Mouse (Mus musculus) intestine, embryonic 14.5 days (tissue): ENCODE data around the gene Fstl4. TPM values are rescaled to one million over a fixed set of nuclear protein-coding genes. Genes with fewer than 3 reads are reported as not detected.

Source experiments
- ATAC-seq: fragments of 200-750 bp; cut with Nextera tagmentation; replicated peaks from 2 replicates; pipeline ENCODE4 v1.8.0; 2017; ENCODE audit warnings: low read depth, moderate number of reproducible peaks, moderate TSS enrichment, moderate library complexity; ENCODE audit not compliant: low FRiP score, low TSS enrichment
- DNase-seq: peaks from one replicate; pipeline ENCODE4 v3.0.0-alpha.2; 2018; ENCODE audit warnings: low spot score
- H3K27ac ChIP-seq: fragments of 300-500 bp; sonication (generic); 2 replicates; pipeline ENCODE4 v1.5.1; 2014; ENCODE audit warnings: low read depth, mild to moderate bottlenecking, control low read depth
- H3K27me3 ChIP-seq: fragments of 300-500 bp; sonication (generic); replicated peaks from 2 replicates; pipeline ENCODE4 v1.6.1; 2014; ENCODE audit warnings: low read length, control low read depth; ENCODE audit not compliant: control insufficient read depth, insufficient read depth
- H3K36me3 ChIP-seq: fragments of 300-500 bp; sonication (generic); 2 replicates; pipeline ENCODE4 v1.6.1; 2014; ENCODE audit warnings: low read length, control low read depth; ENCODE audit not compliant: control insufficient read depth, insufficient read depth
- H3K4me1 ChIP-seq: fragments of 300-500 bp; sonication (generic); replicated peaks from 2 replicates; pipeline ENCODE4 v1.6.1; 2014; ENCODE audit warnings: low read length, control low read depth, mixed read lengths; ENCODE audit not compliant: control insufficient read depth, insufficient read depth
- H3K4me2 ChIP-seq: fragments of 300-500 bp; sonication (generic); 2 replicates; pipeline ENCODE4 v1.6.1; 2014; ENCODE audit warnings: low read length
- H3K4me3 ChIP-seq: fragments of 300-500 bp; sonication (generic); 2 replicates; pipeline ENCODE4 v1.5.1; 2014; ENCODE audit warnings: low read depth, low read length, control low read depth, mixed read lengths
- H3K9ac ChIP-seq: fragments of 300-500 bp; sonication (generic); 2 replicates; pipeline ENCODE4 v1.6.1; 2014; ENCODE audit warnings: mild to moderate bottlenecking, low read length
- H3K9me3 ChIP-seq: fragments of 300-500 bp; sonication (generic); 2 replicates; pipeline ENCODE4 v1.6.1; 2016; ENCODE audit warnings: low read length, control low read depth; ENCODE audit not compliant: control insufficient read depth
- WGBS: fragments of 180-500 bp; shearing (Covaris S2); extraction: QIAGEN DNeasy Blood & Tissue Kit; methylation state at CpG from one replicate; pipeline ENCODE4 v1.1.7; 2014; 5-methylcytosine and 5-hydroxymethylcytosine counted together
- polyA plus RNA-seq: library from polyadenylated mRNA; unstranded; fragments of >200 nt; fragmentation: Nextera tagmentation; extraction: Ambion mirVana; gene quantifications from 2 replicates; pipeline ENCODE4 v1.2.1, GENCODE M21; 2014

The Fstl4 gene
- polyA plus RNA-seq, 1 experiment from 2014 or later: 7.7 TPM

GRCm38 (mm10) chr11:53028421-53029168, 264.2 kb downstream of the Fstl4 start:
- no peak overlapping the region for H3K27ac ChIP-seq
- no peaks in the 10 kb centered on the region for H3K4me1 ChIP-seq
- H3K9me3 ChIP-seq: no peaks in the 10 kb centered on the region
- H3K9ac ChIP-seq: no peak overlapping the region
- H3K36me3 ChIP-seq: no peaks in the 10 kb centered on the region
- no peaks in the 10 kb centered on the region for H3K27me3 ChIP-seq
- DNase-seq (no peak), ATAC-seq (no peak)
- no peak overlapping the region for H3K4me3 ChIP-seq
- WGBS: 87% methylated on average over 7 of the region's 7 CpGs
- no peak overlapping the region for H3K4me2 ChIP-seq

GRCm38 (mm10) chr11:53031777-53032176, 267.3 kb downstream of the Fstl4 start:
- Histone ChIP-seq H3K4me3 (no peak overlapping the region), H3K9ac (no peak overlapping the region), H3K27ac (no peak overlapping the region)

GRCm38 (mm10) chr11:53032336-53032735, 267.9 kb downstream of the Fstl4 start:
- Histone ChIP-seq H3K4me3 (no peak overlapping the region), H3K4me2 (no peak overlapping the region), H3K9me3 (no peaks in the 10 kb centered on the region), H3K4me1 (no peaks in the 10 kb centered on the region), H3K27me3 (no peaks in the 10 kb centered on the region), H3K27ac (no peak overlapping the region), H3K9ac (no peak overlapping the region), H3K36me3 (no peaks in the 10 kb centered on the region)
- 36% methylated on average over 4 of the region's 4 CpGs for WGBS
- ATAC-seq: 0 out of 2 replicates have a peak, but pooled peaks have one; percentile 27
- peak; percentile 94 for DNase-seq

More at GRCm38 (mm10) chr11:53031777-53032176, 267.3 kb downstream of the Fstl4 start:
- Histone ChIP-seq H3K9me3 (no peaks in the 10 kb centered on the region), H3K27me3 (no peaks in the 10 kb centered on the region), H3K36me3 (no peaks in the 10 kb centered on the region), H3K4me1 (no peaks in the 10 kb centered on the region), H3K4me2 (no peak overlapping the region)
- ATAC-seq (no peak), DNase-seq (no peak)
- 95% methylated on average over 4 of the region's 4 CpGs for WGBS

- H3K4me2 ChIP-seq: no peak overlapping the region
- no peaks in the 10 kb centered on the region for H3K4me1 ChIP-seq
- no peaks in the 10 kb centered on the region for H3K9me3 ChIP-seq
- H3K9ac ChIP-seq: no peak overlapping the region
- no peak overlapping the region for H3K4me3 ChIP-seq
- no peak for DNase-seq
- H3K27me3 ChIP-seq: no peaks in the 10 kb centered on the region
- WGBS: 80% methylated on average over 7 of the region's 7 CpGs
- ATAC-seq: no peak
- H3K36me3 ChIP-seq: no peaks in the 10 kb centered on the region
- no peak overlapping the region for H3K27ac ChIP-seq
These were observed 271.0 kb downstream of the Fstl4 start for GRCm38 (mm10) chr11:53035414-53035813.

- WGBS: 23% methylated on average over 6 of the region's 6 CpGs
- H3K4me3 ChIP-seq: no peak overlapping the region
- no peaks in the 10 kb centered on the region for H3K27me3 ChIP-seq
- H3K27ac ChIP-seq: no peak overlapping the region
- DNase-seq (no peak), ATAC-seq (no peak)
- no peaks in the 10 kb centered on the region for H3K36me3 ChIP-seq
- H3K9me3 ChIP-seq: no peaks in the 10 kb centered on the region
- H3K9ac ChIP-seq: no peak overlapping the region
- H3K4me2 ChIP-seq: no peak overlapping the region
- no peaks in the 10 kb centered on the region for H3K4me1 ChIP-seq
These were observed 282.4 kb downstream of the Fstl4 start for GRCm38 (mm10) chr11:53046850-53047249.

- DNase-seq: no peak
- Histone ChIP-seq H3K9me3 (no peaks in the 10 kb centered on the region), H3K27me3 (no peaks in the 10 kb centered on the region), H3K4me3 (no peak overlapping the region), H3K27ac (no peak overlapping the region), H3K4me2 (no peak overlapping the region), H3K9ac (no peak overlapping the region), H3K36me3 (no peaks in the 10 kb centered on the region), H3K4me1 (peaks cover 7% of the 10 kb centered on the region)
- WGBS: 54% methylated on average over 5 of the region's 5 CpGs
- ATAC-seq: no peak
These were observed 289.7 kb downstream of the Fstl4 start for GRCm38 (mm10) chr11:53054151-53054550.

GRCm38 (mm10) chr11:53055896-53056295, 291.5 kb downstream of the Fstl4 start:
- no peaks in the 10 kb centered on the region for H3K9me3 ChIP-seq
- no peak overlapping the region for H3K27ac ChIP-seq
- DNase-seq (no peak), ATAC-seq (no peak)
- WGBS: 84% methylated on average over 6 of the region's 6 CpGs
- H3K36me3 ChIP-seq: no peaks in the 10 kb centered on the region
- no peak overlapping the region for H3K9ac ChIP-seq
- no peak overlapping the region for H3K4me2 ChIP-seq
- H3K27me3 ChIP-seq: no peaks in the 10 kb centered on the region
- H3K4me3 ChIP-seq: no peak overlapping the region
- peaks cover 7% of the 10 kb centered on the region for H3K4me1 ChIP-seq

GRCm38 (mm10) chr11:53056781-53057180, 292.3 kb downstream of the Fstl4 start:
- WGBS: 75% methylated on average over 6 of the region's 6 CpGs
- no peaks in the 10 kb centered on the region for H3K36me3 ChIP-seq
- ATAC-seq (no peak), DNase-seq (no peak)
- H3K4me3 ChIP-seq: no peak overlapping the region
- no peaks in the 10 kb centered on the region for H3K9me3 ChIP-seq
- no peak overlapping the region for H3K9ac ChIP-seq
- no peak overlapping the region for H3K27ac ChIP-seq
- no peaks in the 10 kb centered on the region for H3K27me3 ChIP-seq
- peaks cover 7% of the 10 kb centered on the region for H3K4me1 ChIP-seq
- H3K4me2 ChIP-seq: no peak overlapping the region
